In the genomic region with DNA sequence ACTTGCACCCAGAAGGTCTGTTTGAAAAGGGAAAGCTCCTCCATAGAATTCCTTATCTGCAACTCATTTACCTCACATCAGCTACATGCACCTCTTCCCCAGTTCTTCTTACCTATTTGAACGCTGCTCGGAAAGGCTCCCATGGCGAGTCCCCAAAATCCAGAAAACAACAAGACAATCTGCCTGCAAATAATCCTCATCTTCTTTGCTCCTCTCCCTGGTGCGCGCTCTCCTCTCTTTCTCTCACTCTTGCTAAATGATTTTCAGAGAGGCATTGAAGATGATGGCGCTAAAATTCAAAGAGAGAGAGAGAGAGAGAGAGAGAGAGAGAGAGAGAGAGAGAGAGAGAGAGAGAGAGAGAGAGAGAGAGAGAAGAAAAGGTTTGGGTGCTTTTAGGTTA, we compare ENCODE assay signal across 10 mouse cellular contexts. TPM values are rescaled to one million over a fixed set of nuclear protein-coding genes. Genes with fewer than 3 reads are reported as not detected.
DNase-seq lines count a peak whose midpoint lies in the region; ATAC-seq and TF ChIP-seq lines count a peak whose summit lies in the region.
"Had no signal": no experiment of that assay in that cellular context is flagged by ENCODE, and none has a peak within 500 bp of the region (broad histone marks: within the 10 kb centered on the region; RNA-seq: fewer than 3 reads in every experiment).

No protein-coding gene starts in this region.

- 5% methylated on average over 5 of the region's 6 CpGs for WGBS in heart, embryonic 10.5 days
- WGBS in hindbrain, postnatal 0 days, result under 1% methylated on average over 6 of the region's 6 CpGs
- 1% methylated on average over 6 of the region's 6 CpGs for WGBS in neural tube, embryonic 15.5 days

- DNase-seq in heart, embryonic 10.5 days (ENCODE audit: low spot score), result no peak
- no peak for DNase-seq in heart, adult 9 months (ENCODE audit: low spot score in 2 of 2)
- DNase-seq in retina, embryonic 14.5 days (ENCODE audit: low spot score), result peak; percentile 26
- no peak for DNase-seq in retina, postnatal 1 day
- peak; percentile 38 for DNase-seq in hindbrain, postnatal 0 days (ENCODE audit: low spot score)
- DNase-seq in ovary, adult 18-20 months (ENCODE audit: low spot score), result no peak
- no peak for DNase-seq in thymus, postnatal 36 days
- DNase-seq: liver, embryonic 13.5 days had no signal

- H3K9me3 ChIP-seq in heart, embryonic 10.5 days, result no peaks in the 10 kb centered on the region
- no peaks in the 10 kb centered on the region for H3K9me3 ChIP-seq in hindbrain, postnatal 0 days (ENCODE audit: low read length)
- H3K9me3 ChIP-seq in neural tube, embryonic 15.5 days (replicated peaks), result no peaks in the 10 kb centered on the region
- H3K9me3 ChIP-seq: liver, embryonic 13.5 days had no signal

- H3K9ac ChIP-seq in hindbrain, postnatal 0 days (replicated peaks; ENCODE audit: low read length), result peak overlapping the region; percentile 63
- H3K9ac ChIP-seq in neural tube, embryonic 15.5 days (replicated peaks), result peak overlapping the region; percentile 76
- H3K9ac ChIP-seq: liver, embryonic 13.5 days had no signal

- H3K27ac ChIP-seq in heart, embryonic 10.5 days, result no peak overlapping the region
- peak overlapping the region; percentile 92 for H3K27ac ChIP-seq in hindbrain, postnatal 0 days
- peak overlapping the region; percentile 96 for H3K27ac ChIP-seq in neural tube, embryonic 15.5 days (replicated peaks)
- H3K27ac ChIP-seq: liver, embryonic 13.5 days had no signal

- peak overlapping the region; percentile 59 for H3K4me2 ChIP-seq in hindbrain, postnatal 0 days (ENCODE audit: low read depth, low read length)
- peak overlapping the region; percentile 66 for H3K4me2 ChIP-seq in neural tube, embryonic 15.5 days

- H3K27me3 ChIP-seq in heart, embryonic 10.5 days (ENCODE audit: insufficient read depth, poor library complexity, severe bottlenecking), result peaks cover 12% of the 10 kb centered on the region; the same call in 1 of the 2 replicates
- no peaks in the 10 kb centered on the region for H3K27me3 ChIP-seq in hindbrain, postnatal 0 days (ENCODE audit: insufficient read depth, low read length)
- no peaks in the 10 kb centered on the region for H3K27me3 ChIP-seq in neural tube, embryonic 15.5 days (replicated peaks)

- no peak for TF ChIP-seq CTCF in hindbrain, postnatal 0 days (IDR thresholded peaks at IDR 0.05; ENCODE audit: low read depth)

- no peak for ATAC-seq in hindbrain, postnatal 0 days
- ATAC-seq in neural tube, embryonic 15.5 days (ENCODE audit: low FRiP score), result peak; percentile 14; the same call in 1 of the 2 replicates

- H3K4me3 ChIP-seq in heart, embryonic 10.5 days, result peak overlapping the region; percentile 75
- peak overlapping the region; percentile 82 for H3K4me3 ChIP-seq in hindbrain, postnatal 0 days (ENCODE audit: low read length)
- H3K4me3 ChIP-seq in neural tube, embryonic 15.5 days (replicated peaks), result peak overlapping the region; percentile 65

- H3K4me1 ChIP-seq in heart, embryonic 10.5 days, result 0 out of 2 replicates have a peak, but pooled peaks cover 8% of the 10 kb centered on the region
- no peaks in the 10 kb centered on the region; the same call in 1 of the 2 replicates for H3K4me1 ChIP-seq in hindbrain, postnatal 0 days (ENCODE audit: insufficient read depth, low read length)
- peaks cover 4% of the 10 kb centered on the region; the same call in 1 of the 2 replicates for H3K4me1 ChIP-seq in neural tube, embryonic 15.5 days
- H3K4me1 ChIP-seq: liver, embryonic 13.5 days had no signal

- H3K36me3 ChIP-seq in heart, embryonic 10.5 days, result no peaks in the 10 kb centered on the region
- no peaks in the 10 kb centered on the region for H3K36me3 ChIP-seq in hindbrain, postnatal 0 days (ENCODE audit: insufficient read depth, low read length)
- no peaks in the 10 kb centered on the region for H3K36me3 ChIP-seq in neural tube, embryonic 15.5 days
- H3K36me3 ChIP-seq: liver, embryonic 13.5 days had no signal

RNA-seq across cellular contexts. Expression of a gene that starts 1.0 kb away (rescaled TPM):
- polyA plus RNA-seq in heart, embryonic 10.5 days (2016; fragmentation: Nextera tagmentation; extraction: Ambion mirVana), result 0.18 and 0.54 TPM in 2 replicates
- 94.6 and 96.7 TPM in 2 replicates for total RNA-seq in hindbrain, postnatal 0 days (2014; rRNA removed)
- polyA plus RNA-seq in hindbrain, postnatal 0 days (2015; fragmentation: Nextera tagmentation; extraction: Ambion mirVana), result 38.6 and 39.8 TPM in 2 replicates
- polyA plus RNA-seq in neural tube, embryonic 15.5 days (2015; fragmentation: Nextera tagmentation; extraction: Ambion mirVana), result 38.1 and 44.0 TPM in 2 replicates
- polyA plus RNA-seq: C2C12 had no signal

Comparison
In these comparisons a context has a peak if more than half of its experiments do, and no peak if none do; other contexts are left out.
1. DNase-seq: peak in retina, embryonic 14.5 days (single experiment) and hindbrain, postnatal 0 days (single experiment); none in heart, embryonic 10.5 days (single experiment), heart, adult 9 months (0 of 2), retina, postnatal 1 day (single experiment), ovary, adult 18-20 months (single experiment) and thymus, postnatal 36 days (0 of 2).
2. RNA of a gene that starts 1.0 kb away (polyA plus RNA-seq): 38.1 to 44.0 TPM in neural tube, embryonic 15.5 days and 38.6 to 39.8 TPM in hindbrain, postnatal 0 days; 0.18 to 0.54 TPM in heart, embryonic 10.5 days; every median in the first group is over 10 times any median in the second.
3. Peak in every context shown above with its lines, with median percentiles within 50 percentile points of each other: H3K4me3 ChIP-seq.